Mouse (Mus musculus) urinary bladder, postnatal 10 days (tissue): ENCODE measurements around the gene Rgs10.

Experiments
- DNase-seq: peaks from one replicate; pipeline ENCODE4 v3.0.0; 2022; ENCODE audit warnings: low spot score

Rgs10 gene

GRCm38 (mm10) chr7:128408265-128408664 is 10.3 kb downstream of the Rgs10 start:
- DNase-seq: no peak

GRCm38 (mm10) chr7:128403988-128404387 is 14.6 kb downstream of the Rgs10 start:
- no peak for DNase-seq

GRCm38 (mm10) chr7:128403586-128403985 is 15.0 kb downstream of the Rgs10 start:
- no peak for DNase-seq

GRCm38 (mm10) chr7:128403128-128403527 is 15.4 kb downstream of the Rgs10 start:
- no peak for DNase-seq

- no peak for DNase-seq
Observed at GRCm38 (mm10) chr7:128402577-128402976, 16.0 kb downstream of the Rgs10 start.

GRCm38 (mm10) chr7:128398664-128399063 is 19.9 kb downstream of the Rgs10 start:
- no peak for DNase-seq

- DNase-seq: no peak
Observed at GRCm38 (mm10) chr7:128397066-128397465, 21.5 kb downstream of the Rgs10 start.

- no peak for DNase-seq
Observed at GRCm38 (mm10) chr7:128393756-128394155, 24.8 kb downstream of the Rgs10 start.

- no peak for DNase-seq
Observed at GRCm38 (mm10) chr7:128392972-128393314, 25.6 kb downstream of the Rgs10 start.

- no peak for DNase-seq
Observed at GRCm38 (mm10) chr7:128392071-128392971, 26.2 kb downstream of the Rgs10 start.

- DNase-seq: no peak
Observed at GRCm38 (mm10) chr7:128391267-128392057, 27.1 kb downstream of the Rgs10 start.

- DNase-seq: peak; percentile 34
Observed at GRCm38 (mm10) chr7:128388968-128389367, 29.6 kb downstream of the Rgs10 start.

GRCm38 (mm10) chr7:128383726-128384463 is 34.7 kb downstream of the Rgs10 start:
- no peak for DNase-seq

GRCm38 (mm10) chr7:128383189-128383725 is 35.3 kb downstream of the Rgs10 start:
- DNase-seq: no peak

- DNase-seq: no peak
Observed at GRCm38 (mm10) chr7:128382527-128382860, 36.1 kb downstream of the Rgs10 start.

GRCm38 (mm10) chr7:128381811-128382526 is 36.6 kb downstream of the Rgs10 start:
- no peak for DNase-seq

- no peak for DNase-seq
Observed at GRCm38 (mm10) chr7:128381001-128381400, 37.6 kb downstream of the Rgs10 start.

GRCm38 (mm10) chr7:128379162-128379805 is 39.3 kb downstream of the Rgs10 start:
- no peak for DNase-seq

- DNase-seq: no peak
Observed at GRCm38 (mm10) chr7:128376206-128376701, 42.3 kb downstream of the Rgs10 start.

GRCm38 (mm10) chr7:128374156-128374555 is 44.4 kb downstream of the Rgs10 start:
- no peak for DNase-seq

- no peak for DNase-seq
Observed at GRCm38 (mm10) chr7:128373751-128374150, 44.8 kb downstream of the Rgs10 start.
